Mouse (Mus musculus): ENCODE results near the gene Gpc4. TPM values are rescaled to one million over a fixed set of nuclear protein-coding genes. Genes with fewer than 3 reads are reported as not detected.

Gene Gpc4
- polyA plus RNA-seq, 1 experiment from 2014 or later = 5.1 TPM

- no peak overlapping the region for H3K4me3 ChIP-seq (replicated peaks)
- no peaks in the 10 kb centered on the region for H3K27me3 ChIP-seq
- DNase-seq (no peak), ATAC-seq (ENCODE audit: low read depth) (peak; percentile 85)
- H3K4me1 ChIP-seq (replicated peaks) = peaks cover 34% of the 10 kb centered on the region
- H3K4me2 ChIP-seq = peak overlapping the region; percentile 25
- no peaks in the 10 kb centered on the region for H3K36me3 ChIP-seq
- H3K9ac ChIP-seq = no peak overlapping the region
- H3K27ac ChIP-seq = peak overlapping the region; percentile 80
- 30% methylated on average over 1 of the region's 1 CpGs for WGBS (ENCODE audit: insufficient replicate concordance)
- no peaks in the 10 kb centered on the region for H3K9me3 ChIP-seq (replicated peaks)
Measured at GRCm38 (mm10) chrX:52101940-52102339, 63.1 kb downstream of the Gpc4 start.

- Histone ChIP-seq H3K9ac (no peak overlapping the region), H3K4me1 (replicated peaks) (peaks cover 34% of the 10 kb centered on the region), H3K27ac (peak overlapping the region; percentile 80), H3K9me3 (replicated peaks) (no peaks in the 10 kb centered on the region), H3K4me3 (replicated peaks) (no peak overlapping the region), H3K4me2 (peak overlapping the region; percentile 25), H3K27me3 (no peaks in the 10 kb centered on the region), H3K36me3 (no peaks in the 10 kb centered on the region)
- ATAC-seq (ENCODE audit: low read depth) (peak; percentile 86), DNase-seq (peak; percentile 35)
- WGBS (ENCODE audit: insufficient replicate concordance) = 28% methylated on average over 6 of the region's 6 CpGs
Measured at GRCm38 (mm10) chrX:52101445-52101844, 63.6 kb downstream of the Gpc4 start.

- no peak overlapping the region for H3K9ac ChIP-seq
- H3K4me3 ChIP-seq (replicated peaks) = no peak overlapping the region
- ATAC-seq (ENCODE audit: low read depth) = peak; percentile 59; the same call in 1 of the 2 replicates
- 30% methylated on average over 7 of the region's 7 CpGs for WGBS (ENCODE audit: insufficient replicate concordance)
- no peak overlapping the region for H3K4me2 ChIP-seq
- H3K4me1 ChIP-seq (replicated peaks) = no peaks in the 10 kb centered on the region
- no peaks in the 10 kb centered on the region for H3K36me3 ChIP-seq
- no peaks in the 10 kb centered on the region for H3K27me3 ChIP-seq
- no peak overlapping the region for H3K27ac ChIP-seq
- no peaks in the 10 kb centered on the region for H3K9me3 ChIP-seq (replicated peaks)
- DNase-seq = peak; percentile 33
Measured at GRCm38 (mm10) chrX:52087726-52088348, 77.2 kb downstream of the Gpc4 start.

- 52% methylated on average over 8 of the region's 8 CpGs for WGBS (ENCODE audit: insufficient replicate concordance)
- no peaks in the 10 kb centered on the region; the same call in 1 of the 2 replicates for H3K4me1 ChIP-seq (replicated peaks)
- no peaks in the 10 kb centered on the region for H3K27me3 ChIP-seq
- no peaks in the 10 kb centered on the region for H3K9me3 ChIP-seq (replicated peaks)
- H3K36me3 ChIP-seq = no peaks in the 10 kb centered on the region
- no peak overlapping the region for H3K9ac ChIP-seq
- ATAC-seq (ENCODE audit: low read depth) (no peak), DNase-seq (no peak)
- H3K4me3 ChIP-seq (replicated peaks) = no peak overlapping the region
- no peak overlapping the region for H3K4me2 ChIP-seq
- no peak overlapping the region for H3K27ac ChIP-seq
Measured at GRCm38 (mm10) chrX:52086885-52087573, 78.0 kb downstream of the Gpc4 start.

DNA sequence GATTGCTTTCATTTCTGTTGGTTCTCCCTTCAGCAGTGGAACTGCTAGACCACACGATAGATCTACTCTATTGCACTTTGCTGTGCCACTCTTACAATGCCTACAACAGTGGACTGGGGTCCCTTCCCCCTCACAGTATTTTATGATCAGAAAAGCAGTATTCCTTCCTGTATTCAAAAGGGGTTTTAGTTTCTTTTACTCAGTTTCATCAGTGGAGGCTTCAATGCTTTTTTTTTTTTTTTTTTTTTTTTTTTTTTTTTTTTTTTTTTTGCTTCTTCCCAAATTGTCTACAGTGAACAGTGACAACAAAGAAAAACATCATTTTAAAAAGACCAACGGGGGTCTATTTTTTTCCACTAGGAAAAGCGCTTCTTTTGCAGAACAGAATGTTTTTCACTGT is 81.5 kb downstream of the Gpc4 start:
- H3K36me3 ChIP-seq = no peaks in the 10 kb centered on the region
- 57% methylated on average over 3 of the region's 3 CpGs for WGBS (ENCODE audit: insufficient replicate concordance)
- H3K4me2 ChIP-seq = no peak overlapping the region
- no peaks in the 10 kb centered on the region; the same call in 1 of the 2 replicates for H3K4me1 ChIP-seq (replicated peaks)
- no peaks in the 10 kb centered on the region for H3K27me3 ChIP-seq
- DNase-seq = no peak
- H3K4me3 ChIP-seq (replicated peaks) = no peak overlapping the region
- ATAC-seq (ENCODE audit: low read depth) = no peak
- H3K9ac ChIP-seq = no peak overlapping the region
- H3K27ac ChIP-seq = no peak overlapping the region
- no peaks in the 10 kb centered on the region for H3K9me3 ChIP-seq (replicated peaks)

DNA sequence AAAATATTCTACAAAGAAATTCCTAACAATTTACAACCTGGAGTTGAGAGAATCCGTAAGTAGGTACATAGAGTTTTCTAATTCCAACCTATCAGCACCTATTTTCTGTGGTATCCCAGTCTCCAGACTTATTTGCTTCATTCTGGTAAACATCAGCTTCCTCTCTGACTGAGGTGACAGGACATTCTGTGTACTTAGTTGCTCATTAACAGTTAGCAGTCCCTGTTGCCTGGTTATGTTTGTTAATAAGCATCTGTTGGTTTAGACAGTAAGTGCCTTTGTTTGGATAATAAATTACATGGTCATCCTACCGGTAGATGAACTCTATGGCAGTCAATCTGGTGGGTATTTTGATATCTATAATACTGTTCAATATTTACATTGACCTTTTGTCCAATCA is 92.6 kb downstream of the Gpc4 start:
- Histone ChIP-seq H3K36me3 (no peaks in the 10 kb centered on the region), H3K27me3 (no peaks in the 10 kb centered on the region), H3K9me3 (replicated peaks) (no peaks in the 10 kb centered on the region), H3K27ac (no peak overlapping the region), H3K4me3 (replicated peaks) (no peak overlapping the region), H3K9ac (no peak overlapping the region), H3K4me2 (no peak overlapping the region), H3K4me1 (replicated peaks) (no peaks in the 10 kb centered on the region)
- WGBS (ENCODE audit: insufficient replicate concordance) = 72% methylated on average over 2 of the region's 2 CpGs
- DNase-seq (no peak), ATAC-seq (ENCODE audit: low read depth) (no peak)

DNA sequence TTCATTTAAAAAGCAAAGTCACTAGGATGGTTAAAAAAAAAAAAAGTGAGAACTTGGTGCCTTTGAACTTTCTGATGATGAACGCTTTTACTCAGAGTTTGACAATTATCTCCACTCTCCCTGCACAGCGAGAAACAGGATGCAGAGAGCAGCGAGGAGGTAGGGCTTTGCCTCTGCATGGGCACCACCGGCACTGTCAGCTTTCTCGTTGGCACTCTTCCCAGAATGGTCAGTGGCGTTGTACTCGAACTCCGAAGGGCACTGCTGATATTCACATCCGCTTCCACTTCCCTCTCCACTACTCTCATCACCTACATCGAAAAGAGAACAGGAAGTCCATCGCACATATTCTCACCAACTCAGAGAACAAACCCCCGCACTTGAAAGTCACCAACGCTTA is 111.6 kb downstream of the Gpc4 start:
- WGBS (ENCODE audit: insufficient replicate concordance) = 75% methylated on average over 13 of the region's 13 CpGs
- H3K9me3 ChIP-seq (replicated peaks) = no peaks in the 10 kb centered on the region
- no peak overlapping the region for H3K9ac ChIP-seq
- no peaks in the 10 kb centered on the region for H3K36me3 ChIP-seq
- H3K4me1 ChIP-seq (replicated peaks) = no peaks in the 10 kb centered on the region
- no peak overlapping the region for H3K4me3 ChIP-seq (replicated peaks)
- H3K4me2 ChIP-seq = no peak overlapping the region
- no peak overlapping the region for H3K27ac ChIP-seq
- no peak for DNase-seq
- no peak for ATAC-seq (ENCODE audit: low read depth)
- no peaks in the 10 kb centered on the region for H3K27me3 ChIP-seq

DNA sequence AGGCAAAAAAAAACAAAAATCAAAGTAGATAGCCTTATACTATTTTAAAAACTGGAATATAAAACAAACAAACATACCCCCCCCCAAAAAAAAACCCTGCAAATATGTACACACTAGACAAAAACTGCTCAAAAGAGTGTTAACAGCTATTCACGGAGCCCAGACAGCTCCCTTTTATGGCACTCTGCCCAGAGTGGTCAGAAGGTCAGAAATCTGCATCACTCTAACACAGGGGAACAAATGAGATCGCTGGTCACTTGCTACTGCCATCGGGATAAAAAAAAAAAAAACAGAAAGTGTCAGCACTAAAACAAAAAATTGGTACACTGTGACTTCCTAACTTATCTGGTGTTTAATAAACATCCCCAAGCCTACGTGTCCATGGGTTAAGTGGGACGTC is 113.0 kb downstream of the Gpc4 start:
- Histone ChIP-seq H3K4me3 (replicated peaks) (no peak overlapping the region), H3K4me1 (replicated peaks) (no peaks in the 10 kb centered on the region), H3K27ac (no peak overlapping the region), H3K9me3 (replicated peaks) (no peaks in the 10 kb centered on the region), H3K27me3 (no peaks in the 10 kb centered on the region), H3K4me2 (no peak overlapping the region), H3K36me3 (no peaks in the 10 kb centered on the region), H3K9ac (no peak overlapping the region)
- no peak for DNase-seq
- no peak for ATAC-seq (ENCODE audit: low read depth)
- WGBS (ENCODE audit: insufficient replicate concordance) = 68% methylated on average over 5 of the region's 5 CpGs

DNA sequence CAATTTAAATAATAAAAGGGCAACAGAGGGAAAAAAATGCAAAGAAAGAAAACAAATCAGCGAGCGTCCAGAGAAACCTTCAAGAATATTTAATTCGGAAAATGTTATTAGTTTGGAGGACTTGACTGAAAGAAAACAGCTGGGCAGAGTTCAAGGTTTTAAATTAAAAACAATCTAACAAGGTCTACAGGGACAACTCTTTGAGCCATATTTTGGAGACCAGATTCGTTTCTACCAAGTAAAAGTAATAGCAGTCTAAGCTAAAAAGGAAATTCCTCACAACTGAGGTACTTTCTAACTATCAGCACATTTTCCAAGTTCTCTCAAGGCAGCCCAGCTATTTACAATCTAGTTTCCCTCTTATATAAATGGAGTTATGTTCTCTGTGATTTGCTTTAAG is 114.1 kb downstream of the Gpc4 start:
- no peaks in the 10 kb centered on the region for H3K4me1 ChIP-seq (replicated peaks)
- 77% methylated on average over 4 of the region's 4 CpGs for WGBS (ENCODE audit: insufficient replicate concordance)
- H3K9me3 ChIP-seq (replicated peaks) = no peaks in the 10 kb centered on the region
- no peaks in the 10 kb centered on the region for H3K36me3 ChIP-seq
- H3K27ac ChIP-seq = no peak overlapping the region
- H3K9ac ChIP-seq = no peak overlapping the region
- no peak overlapping the region for H3K4me3 ChIP-seq (replicated peaks)
- DNase-seq = no peak
- no peak for ATAC-seq (ENCODE audit: low read depth)
- H3K4me2 ChIP-seq = no peak overlapping the region
- H3K27me3 ChIP-seq = no peaks in the 10 kb centered on the region

DNA sequence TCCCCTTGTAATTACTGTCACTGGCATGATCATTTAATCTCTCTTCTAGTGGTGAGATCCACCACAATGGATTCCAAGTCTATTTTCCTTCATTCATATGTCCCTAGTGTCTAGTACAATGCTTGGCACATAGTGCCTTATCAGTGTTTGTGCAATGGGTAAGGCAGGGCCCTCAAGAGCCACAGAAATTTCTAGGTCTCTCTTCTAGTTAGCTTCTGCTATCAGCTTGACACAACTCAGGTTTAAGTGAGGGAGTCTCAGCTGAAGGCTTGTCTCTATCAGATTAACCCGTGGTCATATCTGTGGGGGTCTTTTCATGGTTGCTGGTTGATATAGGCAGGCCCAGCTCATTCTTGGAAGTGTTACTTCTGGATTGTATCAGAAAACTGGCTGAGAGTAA is 125.2 kb downstream of the Gpc4 start:
- peak; percentile 83 for ATAC-seq (ENCODE audit: low read depth)

DNA sequence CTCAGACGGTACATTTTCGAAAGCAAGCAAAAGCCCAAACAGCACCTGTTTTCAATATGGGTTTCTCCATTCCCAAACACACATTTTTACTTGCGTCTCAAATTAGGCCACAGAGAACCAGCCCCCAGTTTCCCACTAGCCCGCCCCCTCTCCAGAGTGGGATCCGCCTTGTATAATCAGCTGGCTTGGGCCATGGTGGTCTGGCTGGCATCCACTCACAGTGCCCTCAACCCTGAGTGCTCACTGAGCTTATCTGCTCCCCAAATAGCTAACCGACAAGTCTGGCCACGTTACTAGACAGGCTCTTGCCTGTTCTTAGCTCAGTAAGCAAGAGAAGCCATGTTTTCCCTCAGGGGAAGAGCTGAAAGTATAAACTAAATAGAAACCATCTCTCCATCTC is 134.9 kb downstream of the Gpc4 start:
- no peaks in the 10 kb centered on the region for H3K27me3 ChIP-seq
- H3K36me3 ChIP-seq = no peaks in the 10 kb centered on the region
- DNase-seq (no peak), ATAC-seq (ENCODE audit: low read depth) (no peak)
- H3K4me1 ChIP-seq (replicated peaks) = no peaks in the 10 kb centered on the region
- no peak overlapping the region for H3K4me2 ChIP-seq
- no peak overlapping the region for H3K9ac ChIP-seq
- no peak overlapping the region for H3K27ac ChIP-seq
- 66% methylated on average over 7 of the region's 7 CpGs for WGBS (ENCODE audit: insufficient replicate concordance)
- H3K4me3 ChIP-seq (replicated peaks) = no peak overlapping the region
- no peaks in the 10 kb centered on the region for H3K9me3 ChIP-seq (replicated peaks)

More for the DNA sequence above, 125.2 kb downstream of the Gpc4 start:
- Histone ChIP-seq H3K4me3 (replicated peaks) (no peak overlapping the region), H3K9me3 (replicated peaks) (no peaks in the 10 kb centered on the region), H3K4me2 (no peak overlapping the region), H3K36me3 (no peaks in the 10 kb centered on the region), H3K27ac (no peak overlapping the region), H3K27me3 (no peaks in the 10 kb centered on the region), H3K4me1 (replicated peaks) (0 out of 2 replicates have a peak, but pooled peaks cover 3% of the 10 kb centered on the region), H3K9ac (no peak overlapping the region)
- 13% methylated on average over 1 of the region's 1 CpGs for WGBS (ENCODE audit: insufficient replicate concordance)
- DNase-seq = no peak

- WGBS (ENCODE audit: insufficient replicate concordance) = 68% methylated on average over 9 of the region's 9 CpGs
- Histone ChIP-seq H3K27me3 (no peaks in the 10 kb centered on the region), H3K9ac (no peak overlapping the region), H3K36me3 (no peaks in the 10 kb centered on the region), H3K9me3 (replicated peaks) (no peaks in the 10 kb centered on the region), H3K4me3 (replicated peaks) (no peak overlapping the region), H3K4me1 (replicated peaks) (no peaks in the 10 kb centered on the region), H3K4me2 (no peak overlapping the region), H3K27ac (no peak overlapping the region)
- ATAC-seq (ENCODE audit: low read depth) (no peak), DNase-seq (no peak)
Measured at GRCm38 (mm10) chrX:52017660-52018059, 147.4 kb downstream of the Gpc4 start.
